Mouse (Mus musculus) thymus, postnatal 0 days (tissue): Measurements from ENCODE around the gene Thumpd1. TPM values are rescaled to one million over a fixed set of nuclear protein-coding genes. Genes with fewer than 3 reads are reported as not detected.
"Not testable (repeated sequence)": the region's sequence is repeated elsewhere in the genome, so short reads cannot be mapped to it uniquely, and the experiment has no call there.

Experiments used
- DNase-seq: peaks from one replicate; pipeline ENCODE4 v3.0.0-alpha.2; 2015; ENCODE audit warnings: low spot score
- polyA plus RNA-seq: library from polyadenylated mRNA; unstranded; fragments of >200 nt; fragmentation: Nextera tagmentation; extraction: Ambion mirVana; gene quantifications from 2 replicates; pipeline ENCODE4 v1.2.1, GENCODE M21; 2015

The Thumpd1 gene
- polyA plus RNA-seq = 84.6 and 85.9 TPM in 2 replicates

GRCm38 (mm10) chr7:119720253-119720946 is at the start of gene Thumpd1:
Gene Thumpd1, minus strand, starts transcription at chr7:119720798.
- peak; percentile 93 for DNase-seq

- DNase-seq = no peak
Measured at GRCm38 (mm10) chr7:119769895-119770294, 49.3 kb upstream of the Thumpd1 start.

GRCm38 (mm10) chr7:119766996-119767395 is 46.4 kb upstream of the Thumpd1 start:
- DNase-seq = no peak

GRCm38 (mm10) chr7:119764377-119764776 is 43.8 kb upstream of the Thumpd1 start:
- no peak for DNase-seq

- no peak for DNase-seq
Measured at GRCm38 (mm10) chr7:119762166-119762697, 41.6 kb upstream of the Thumpd1 start.

- no peak for DNase-seq
Measured at GRCm38 (mm10) chr7:119760527-119760951, 39.9 kb upstream of the Thumpd1 start, which contains the start of gene Acsm3. Gene Acsm3, plus strand, starts transcription at chr7:119760923.

- no peak for DNase-seq
Measured at GRCm38 (mm10) chr7:119753696-119754095, 33.1 kb upstream of the Thumpd1 start.

- DNase-seq = no peak
Measured at GRCm38 (mm10) chr7:119749942-119750341, 29.3 kb upstream of the Thumpd1 start.

- no peak for DNase-seq
Measured at GRCm38 (mm10) chr7:119748761-119749160, 28.2 kb upstream of the Thumpd1 start.

- no peak for DNase-seq
Measured at GRCm38 (mm10) chr7:119745869-119746268, 25.3 kb upstream of the Thumpd1 start.

- peak; percentile 31 for DNase-seq
Measured at GRCm38 (mm10) chr7:119744321-119744720, 23.7 kb upstream of the Thumpd1 start.

GRCm38 (mm10) chr7:119739798-119740468 is 19.3 kb upstream of the Thumpd1 start:
- not testable (repeated sequence) for DNase-seq

- DNase-seq = no peak
Measured at GRCm38 (mm10) chr7:119738877-119739276, 18.3 kb upstream of the Thumpd1 start.

- peak; percentile 17 for DNase-seq
Measured at GRCm38 (mm10) chr7:119731262-119731661, 10.7 kb upstream of the Thumpd1 start.

- DNase-seq = no peak
Measured at GRCm38 (mm10) chr7:119727621-119728020, 7.0 kb upstream of the Thumpd1 start.

- DNase-seq = no peak
Measured at GRCm38 (mm10) chr7:119720947-119721310, 331 bp upstream of the Thumpd1 start.

- no peak for DNase-seq
Measured at GRCm38 (mm10) chr7:119714111-119714510, 6.5 kb downstream of the Thumpd1 start.

- DNase-seq = no peak
Measured at GRCm38 (mm10) chr7:119694926-119695325, 25.7 kb downstream of the Thumpd1 start.

GRCm38 (mm10) chr7:119692302-119692701 is 28.3 kb downstream of the Thumpd1 start:
- DNase-seq = no peak

GRCm38 (mm10) chr7:119689726-119690125 is 30.9 kb downstream of the Thumpd1 start, which contains the start of gene Acsm4:
Gene Acsm4, plus strand, starts transcription at chr7:119690026.
- no peak for DNase-seq

GRCm38 (mm10) chr7:119682699-119683098 is 37.9 kb downstream of the Thumpd1 start:
- DNase-seq = no peak

- DNase-seq = no peak
Measured at GRCm38 (mm10) chr7:119680107-119680506, 40.5 kb downstream of the Thumpd1 start.
